Mouse (Mus musculus): ENCODE data around the gene Ppfia1.

The Ppfia1 gene

GRCm38 (mm10) chr7:144427460-144427859 lies 126.1 kb downstream of the Ppfia1 start:
- no peak for DNase-seq (ENCODE audit: low spot score)

All from embryo, embryonic 10 days (tissue).